Mouse (Mus musculus) bone marrow macrophage, adult 2 months (primary cell): ENCODE results near the gene Btg4. TPM values are rescaled to one million over a fixed set of nuclear protein-coding genes. Genes with fewer than 3 reads are reported as not detected.
A peak's percentile ranks its signal among the peaks of the same experiment; 100 is the strongest.
"Not testable (repeated sequence)": the region's sequence is repeated elsewhere in the genome, so short reads cannot be mapped to it uniquely, and the experiment has no call there.

Experiments used
- H3K27ac ChIP-seq: 2 replicates; pipeline ENCODE4 v1.5.1; 2012; ENCODE audit warnings: low read depth, low read length; ENCODE audit not compliant: insufficient read depth
- H3K4me1 ChIP-seq: 2 replicates; pipeline ENCODE4 v1.6.1; 2012; ENCODE audit warnings: low read length; ENCODE audit not compliant: control insufficient read depth, insufficient read depth
- H3K4me3 ChIP-seq: 2 replicates; pipeline ENCODE4 v1.5.1; 2012; ENCODE audit warnings: mild to moderate bottlenecking, low read length, moderate library complexity; ENCODE audit not compliant: insufficient read depth
- CTCF ChIP-seq: IDR thresholded peaks from 2 replicates; pipeline ENCODE4 v1.5.1; 2012; ENCODE audit warnings: low read depth, mild to moderate bottlenecking, low read length, moderate library complexity
- POLR2A ChIP-seq: IDR thresholded peaks from 2 replicates; pipeline ENCODE4 v1.6.1; 2012; ENCODE audit warnings: mild to moderate bottlenecking, low read depth, low read length, borderline replicate concordance
- polyA plus RNA-seq: library from polyadenylated mRNA; stranded (reverse); fragments of >200 nt; gene quantifications from 2 replicates; pipeline ENCODE4 v1.2.4, GENCODE M21; 2012; ENCODE audit not compliant: missing spikeins, insufficient read depth, insufficient read length

Gene Btg4
- polyA plus RNA-seq, 1 experiment = not detected

- Histone ChIP-seq H3K4me3 (no peak overlapping the region), H3K4me1 (no peaks in the 10 kb centered on the region), H3K27ac (no peak overlapping the region)
- TF ChIP-seq CTCF = no peak
- no peak for TF ChIP-seq POLR2A
Observed at GRCm38 (mm10) chr9:51114767-51115166, 54.1 kb downstream of the Btg4 start.

GRCm38 (mm10) chr9:51136985-51137384 is 76.3 kb downstream of the Btg4 start:
- Histone ChIP-seq H3K4me3 (no peak overlapping the region), H3K4me1 (no peaks in the 10 kb centered on the region), H3K27ac (no peak overlapping the region)
- TF ChIP-seq POLR2A (no peak), CTCF (0 out of 2 replicates have a peak, but pooled peaks have one; percentile 14)

- TF ChIP-seq POLR2A (no peak), CTCF (no peak)
- no peaks in the 10 kb centered on the region for H3K4me1 ChIP-seq
- no peak overlapping the region for H3K27ac ChIP-seq
- H3K4me3 ChIP-seq = no peak overlapping the region
Observed at GRCm38 (mm10) chr9:51137432-51137831, 76.7 kb downstream of the Btg4 start.

GRCm38 (mm10) chr9:51137836-51138235 is 77.1 kb downstream of the Btg4 start:
- Histone ChIP-seq H3K27ac (no peak overlapping the region), H3K4me3 (no peak overlapping the region), H3K4me1 (no peaks in the 10 kb centered on the region)
- TF ChIP-seq CTCF (no peak), POLR2A (no peak)

GRCm38 (mm10) chr9:51138301-51138700 is 77.6 kb downstream of the Btg4 start:
- TF ChIP-seq CTCF (no peak), POLR2A (no peak)
- Histone ChIP-seq H3K4me1 (no peaks in the 10 kb centered on the region), H3K4me3 (no peak overlapping the region), H3K27ac (no peak overlapping the region)

GRCm38 (mm10) chr9:51139401-51139800 is 78.7 kb downstream of the Btg4 start:
- H3K4me1 ChIP-seq, H3K27ac ChIP-seq, H3K4me3 ChIP-seq: not testable (repeated sequence)

GRCm38 (mm10) chr9:51140711-51141110 is 80.0 kb downstream of the Btg4 start:
- no peak overlapping the region for H3K4me3 ChIP-seq
- H3K27ac ChIP-seq = no peak overlapping the region
- no peak for TF ChIP-seq POLR2A
- TF ChIP-seq CTCF = no peak
- no peaks in the 10 kb centered on the region for H3K4me1 ChIP-seq

- no peaks in the 10 kb centered on the region for H3K4me1 ChIP-seq
- TF ChIP-seq CTCF = no peak
- TF ChIP-seq POLR2A = no peak
- H3K27ac ChIP-seq = no peak overlapping the region
- no peak overlapping the region for H3K4me3 ChIP-seq
Observed at GRCm38 (mm10) chr9:51143437-51143836, 82.7 kb downstream of the Btg4 start.

- Histone ChIP-seq H3K27ac (no peak overlapping the region), H3K4me3 (no peak overlapping the region), H3K4me1 (no peaks in the 10 kb centered on the region)
- TF ChIP-seq POLR2A (no peak), CTCF (no peak)
Observed at GRCm38 (mm10) chr9:51144218-51144617, 83.5 kb downstream of the Btg4 start.

GRCm38 (mm10) chr9:51146496-51146895 is 85.8 kb downstream of the Btg4 start:
- Histone ChIP-seq H3K4me3 (no peak overlapping the region), H3K4me1 (no peaks in the 10 kb centered on the region), H3K27ac (no peak overlapping the region)
- no peak for TF ChIP-seq POLR2A
- no peak for TF ChIP-seq CTCF

- H3K4me1 ChIP-seq = no peaks in the 10 kb centered on the region
- H3K27ac ChIP-seq = no peak overlapping the region
- no peak overlapping the region for H3K4me3 ChIP-seq
- TF ChIP-seq POLR2A (no peak), CTCF (no peak)
Observed at GRCm38 (mm10) chr9:51147294-51147693, 86.6 kb downstream of the Btg4 start.
